12 mouse cellular contexts compared by ENCODE assay signal in the genomic region with DNA sequence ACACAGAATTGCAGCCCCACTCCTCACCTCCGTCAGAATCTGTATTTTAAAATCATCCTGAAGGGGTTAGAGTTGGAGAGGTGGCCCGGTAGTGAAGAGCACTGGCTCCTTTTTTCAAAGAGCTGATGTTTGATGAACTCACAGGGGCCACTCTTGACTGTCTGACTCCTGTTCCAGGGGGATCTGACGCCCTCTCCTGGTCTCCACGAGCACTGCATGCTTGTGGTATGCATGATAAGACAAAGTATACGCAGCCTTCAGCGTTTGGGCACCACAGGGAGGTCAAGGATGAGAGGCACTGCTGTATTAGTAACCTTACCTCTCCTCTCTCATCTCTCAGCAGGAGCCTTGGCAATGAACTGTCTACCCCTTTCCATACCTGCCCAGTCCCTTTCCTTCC. TPM values are rescaled to one million over a fixed set of nuclear protein-coding genes. Genes with fewer than 3 reads are reported as not detected.
DNase-seq lines count a peak whose midpoint lies in the region; ATAC-seq and TF ChIP-seq lines count a peak whose summit lies in the region.
"Had no signal": no experiment of that assay in that cellular context is flagged by ENCODE, and none has a peak within 500 bp of the region (broad histone marks: within the 10 kb centered on the region; RNA-seq: fewer than 3 reads in every experiment).

No protein-coding gene starts in this region.

- no peaks in the 10 kb centered on the region for H3K9me3 ChIP-seq in MEL (replicated peaks; ENCODE audit: insufficient read depth, low read length)
- no peaks in the 10 kb centered on the region for H3K9me3 ChIP-seq in liver, embryonic 14.5 days (ENCODE audit: control insufficient read depth, low read length)
- H3K9me3 ChIP-seq in forebrain, embryonic 11.5 days (ENCODE audit: control insufficient read depth, low read length): no peaks in the 10 kb centered on the region
- H3K9me3 ChIP-seq: heart, embryonic 10.5 days; kidney, embryonic 15.5 days had no signal

- peak overlapping the region; percentile 23; the same call in 1 of the 2 replicates for H3K9ac ChIP-seq in MEL (ENCODE audit: control insufficient read depth, low read depth, low read length, poor library complexity, severe bottlenecking)
- no peak overlapping the region for H3K9ac ChIP-seq in liver, embryonic 14.5 days (replicated peaks)
- H3K9ac ChIP-seq in forebrain, embryonic 11.5 days (ENCODE audit: low read length): no peak overlapping the region
- H3K9ac ChIP-seq: kidney, embryonic 15.5 days had no signal

- peaks cover 21% of the 10 kb centered on the region for H3K79me2 ChIP-seq in MEL (ENCODE audit: control insufficient read depth, insufficient read depth, low read length, poor library complexity)

- no peak for ATAC-seq in CD4-positive, CD25-positive, alpha-beta regulatory T cell, adult 4 months
- ATAC-seq in liver, embryonic 14.5 days (ENCODE audit: insufficient read depth): no peak
- ATAC-seq in forebrain, embryonic 11.5 days (replicated peaks; ENCODE audit: low FRiP score): no peak

- H3K27me3 ChIP-seq in MEL (ENCODE audit: control insufficient read depth in 1 of 2, insufficient read depth in 2 of 2, low read length in 2 of 2): no peaks in the 10 kb centered on the region
- H3K27me3 ChIP-seq in liver, embryonic 14.5 days (ENCODE audit: control insufficient read depth, insufficient read depth, low read length): no peaks in the 10 kb centered on the region
- H3K27me3 ChIP-seq in forebrain, embryonic 11.5 days (ENCODE audit: control insufficient read depth, insufficient read depth, low read length): no peaks in the 10 kb centered on the region
- H3K27me3 ChIP-seq: kidney, embryonic 15.5 days had no signal

- no peak overlapping the region for H3K4me2 ChIP-seq in liver, embryonic 14.5 days (ENCODE audit: low read depth)
- no peak overlapping the region for H3K4me2 ChIP-seq in forebrain, embryonic 11.5 days (ENCODE audit: low read depth, low read length, severe bottlenecking)
- H3K4me2 ChIP-seq: kidney, embryonic 15.5 days had no signal

- TF ChIP-seq EP300 in MEL (IDR thresholded peaks at IDR 0.05; ENCODE audit: low read depth in 1 of 2, low read length in 2 of 2): no peak
- TF ChIP-seq EP300 in liver, embryonic 14.5 days (IDR thresholded peaks at IDR 0.05; ENCODE audit: low read depth): no peak

- peaks cover 12% of the 10 kb centered on the region for H3K4me1 ChIP-seq in lung, adult 2 months (ENCODE audit: control insufficient read depth, insufficient read depth, low read length)
- peaks cover 14 to 37% of the 10 kb centered on the region in 2 experiments for H3K4me1 ChIP-seq in MEL (ENCODE audit: control insufficient read depth in 1 of 2, insufficient read depth in 2 of 2, low read length in 2 of 2)
- peaks cover 19 to 22% of the 10 kb centered on the region in 2 experiments for H3K4me1 ChIP-seq in liver, embryonic 14.5 days (replicated peaks; ENCODE audit: control insufficient read depth in 2 of 2, insufficient read depth in 2 of 2, low read length in 1 of 2)
- H3K4me1 ChIP-seq in forebrain, embryonic 11.5 days (replicated peaks; ENCODE audit: control insufficient read depth, insufficient read depth, low read length): peaks cover 5% of the 10 kb centered on the region; the same call in 1 of the 2 replicates

- TF ChIP-seq POLR2A in lung, adult 2 months (IDR thresholded peaks at IDR 0.05; ENCODE audit: borderline replicate concordance, extremely low read depth, low read depth, low read length): no peak
- TF ChIP-seq POLR2A in MEL (IDR thresholded peaks at IDR 0.05; ENCODE audit: control insufficient read depth in 1 of 2, insufficient read depth in 1 of 2, low read depth in 1 of 2, low read length in 2 of 2, poor library complexity in 1 of 2): 0 out of 4 replicates have a peak, but pooled peaks of 1 of the 2 experiments have one; percentile 21

- peak overlapping the region; percentile 86 for H3K27ac ChIP-seq in MEL (ENCODE audit: control insufficient read depth, low read depth, low read length)
- H3K27ac ChIP-seq in liver, embryonic 14.5 days: no peak overlapping the region
- no peak overlapping the region for H3K27ac ChIP-seq in forebrain, embryonic 11.5 days (ENCODE audit: low read depth, low read length)
- H3K27ac ChIP-seq: heart, embryonic 10.5 days; kidney, embryonic 15.5 days had no signal

- H3K4me3 ChIP-seq in lung, adult 2 months (replicated peaks; ENCODE audit: extremely low read depth, low read depth, low read length): no peak overlapping the region
- H3K4me3 ChIP-seq in MEL (ENCODE audit: control insufficient read depth in 1 of 2, insufficient read depth in 1 of 2, low read depth in 2 of 2, low read length in 2 of 2): no peak overlapping the region; a peak in 1 of 4 replicates
- H3K4me3 ChIP-seq in liver, embryonic 14.5 days (ENCODE audit: insufficient read depth in 1 of 2, low read depth in 2 of 2, low read length in 2 of 2): no peak overlapping the region
- H3K4me3 ChIP-seq in forebrain, embryonic 11.5 days (ENCODE audit: low read depth, low read length): no peak overlapping the region
- H3K4me3 ChIP-seq: heart, embryonic 10.5 days; kidney, embryonic 15.5 days had no signal

- TF ChIP-seq RAD21 in MEL (IDR thresholded peaks at IDR 0.05; ENCODE audit: low read depth, low read length): peak; percentile 31

- 68% methylated on average over 6 of the region's 6 CpGs for WGBS in lung, adult 2 months
- 43% methylated on average over 6 of the region's 6 CpGs for WGBS in liver, embryonic 14.5 days (ENCODE audit: insufficient replicate concordance)
- WGBS in forebrain, embryonic 11.5 days: 65% methylated on average over 6 of the region's 6 CpGs

- peaks cover 0 to 36% of the 10 kb centered on the region in 2 experiments; a peak in 3 of 4 replicates for H3K36me3 ChIP-seq in MEL (ENCODE audit: control insufficient read depth in 1 of 2, insufficient read depth in 2 of 2, low read length in 2 of 2)
- H3K36me3 ChIP-seq in liver, embryonic 14.5 days (replicated peaks; ENCODE audit: control insufficient read depth, insufficient read depth, low read depth): no peaks in the 10 kb centered on the region; the same call in 1 of the 2 replicates
- H3K36me3 ChIP-seq in forebrain, embryonic 11.5 days (ENCODE audit: control insufficient read depth, insufficient read depth, low read length): peaks cover 3% of the 10 kb centered on the region; the same call in 1 of the 2 replicates

- TF ChIP-seq CTCF in lung, adult 2 months (IDR thresholded peaks at IDR 0.05; ENCODE audit: insufficient read depth, low read length): peak; percentile 49
- peak; percentile 77 to 84 (median 79) for TF ChIP-seq CTCF in MEL (IDR thresholded peaks at IDR 0.05 in 2 of 3, conservative IDR thresholded peaks at IDR 0.05 in 1 of 3; ENCODE audit: control insufficient read depth in 1 of 3, insufficient read depth in 1 of 3, low read depth in 2 of 3, low read length in 3 of 3, poor library complexity in 1 of 3, severe bottlenecking in 1 of 3)
- peak; percentile 74 for TF ChIP-seq CTCF in liver, embryonic 14.5 days (IDR thresholded peaks at IDR 0.05; ENCODE audit: low read depth)

- peak; percentile 59 for DNase-seq in CD4-positive, CD25-positive, alpha-beta regulatory T cell, adult 2 months (ENCODE audit: low read depth, low spot score)
- no peak for DNase-seq in lung, adult 2 months
- no peak for DNase-seq in lung, postnatal 4 days
- DNase-seq in MEL (ENCODE audit: low read depth, low spot score): peak; percentile 78
- no peak for DNase-seq in liver, embryonic 14.5 days (ENCODE audit: low read depth in 3 of 3, low spot score in 3 of 3)
- DNase-seq in forebrain, embryonic 11.5 days (ENCODE audit: low spot score): no peak
- no peak for DNase-seq in frontal cortex, postnatal 14 days (ENCODE audit: low spot score in 2 of 2)
- DNase-seq: cerebellum, adult 8-10 months; lung, postnatal 14 days had no signal

RNA-seq across cellular contexts. Expression of a gene that starts 19.1 kb away (rescaled TPM):
- under 1 TPM; 0.10 to 0.75 TPM for polyA plus RNA-seq in CD4-positive, CD25-positive, alpha-beta regulatory T cell, adult 4 months (2017; shearing (Covaris generic))
- 7.0 and 7.1 TPM in 2 replicates for polyA plus RNA-seq in lung, adult 2 months (2012; rRNA removed)
- total RNA-seq in MEL (2012; rRNA removed): 0.12 TPM in 1 of 2 replicates, not detected in the other
- under 1 TPM in 1 of 2 experiments, not detected in 1; 0.10 TPM for polyA plus RNA-seq in MEL (2012; ENCODE audit: insufficient read depth in 1 of 2, insufficient read length in 2 of 2, low read depth in 1 of 2, low replicate concordance in 2 of 2, missing spikeins in 1 of 2)
- 0.01 TPM in 1 of 2 replicates, not detected in the other for polyA plus RNA-seq in liver, embryonic 14.5 days (2012; rRNA removed)
- 0.05 TPM in 1 of 2 replicates, not detected in the other for polyA plus RNA-seq in liver, embryonic 14.5 days (2014; fragmentation: Nextera tagmentation; extraction: Ambion mirVana)
- 0.04 and 0.15 TPM in 2 replicates for polyA plus RNA-seq in forebrain, embryonic 11.5 days (2014; fragmentation: Nextera tagmentation; extraction: Ambion mirVana)

RNA-seq across cellular contexts. Expression of a gene that starts 19.1 kb away (rescaled TPM):
- polyA plus RNA-seq in CD4-positive, CD25-positive, alpha-beta regulatory T cell, adult 4 months (2017; shearing (Covaris generic)): 10 to 100 TPM; 10.5 to 12.7 TPM
- polyA plus RNA-seq in lung, adult 2 months (2012; rRNA removed): 17.8 and 22.0 TPM in 2 replicates
- 25.4 and 26.9 TPM in 2 replicates for total RNA-seq in MEL (2012; rRNA removed)
- 10 to 100 TPM in 1 of 2 experiments, not detected in 1; 26.3 TPM for polyA plus RNA-seq in MEL (2012; ENCODE audit: insufficient read depth in 1 of 2, insufficient read length in 2 of 2, low read depth in 1 of 2, low replicate concordance in 2 of 2, missing spikeins in 1 of 2)
- 1.9 and 2.0 TPM in 2 replicates for polyA plus RNA-seq in liver, embryonic 14.5 days (2012; rRNA removed)
- polyA plus RNA-seq in liver, embryonic 14.5 days (2014; fragmentation: Nextera tagmentation; extraction: Ambion mirVana): 2.2 and 2.5 TPM in 2 replicates
- polyA plus RNA-seq in forebrain, embryonic 11.5 days (2014; fragmentation: Nextera tagmentation; extraction: Ambion mirVana): 18.8 and 20.4 TPM in 2 replicates

RNA-seq across cellular contexts. Expression of a gene that starts 34.7 kb away (rescaled TPM):
- under 1 TPM in 1 of 2 experiments, not detected in 1; 0.95 TPM for polyA plus RNA-seq in CD4-positive, CD25-positive, alpha-beta regulatory T cell, adult 4 months (2017; shearing (Covaris generic))
- 1.1 and 1.5 TPM in 2 replicates for polyA plus RNA-seq in lung, adult 2 months (2012; rRNA removed)
- not detected in 2 replicates for total RNA-seq in MEL (2012; rRNA removed)
- polyA plus RNA-seq in MEL (2012; ENCODE audit: insufficient read depth in 1 of 2, insufficient read length in 2 of 2, low read depth in 1 of 2, low replicate concordance in 2 of 2, missing spikeins in 1 of 2): under 1 TPM in 1 of 2 experiments, not detected in 1; 0.14 TPM
- 0.08 and 0.28 TPM in 2 replicates for polyA plus RNA-seq in liver, embryonic 14.5 days (2012; rRNA removed)
- 0.11 and 0.37 TPM in 2 replicates for polyA plus RNA-seq in liver, embryonic 14.5 days (2014; fragmentation: Nextera tagmentation; extraction: Ambion mirVana)
- 0.76 and 1.1 TPM in 2 replicates for polyA plus RNA-seq in forebrain, embryonic 11.5 days (2014; fragmentation: Nextera tagmentation; extraction: Ambion mirVana)

RNA-seq across cellular contexts. Expression of a gene that starts 37.5 kb away (rescaled TPM):
- not detected for polyA plus RNA-seq in CD4-positive, CD25-positive, alpha-beta regulatory T cell, adult 4 months (2017; shearing (Covaris generic))
- 0.38 and 0.92 TPM in 2 replicates for polyA plus RNA-seq in lung, adult 2 months (2012; rRNA removed)
- total RNA-seq in MEL (2012; rRNA removed): not detected in 2 replicates
- not detected for polyA plus RNA-seq in MEL (2012; ENCODE audit: insufficient read depth in 1 of 2, insufficient read length in 2 of 2, low read depth in 1 of 2, low replicate concordance in 2 of 2, missing spikeins in 1 of 2)
- not detected in 2 replicates for polyA plus RNA-seq in liver, embryonic 14.5 days (2012; rRNA removed)
- polyA plus RNA-seq in liver, embryonic 14.5 days (2014; fragmentation: Nextera tagmentation; extraction: Ambion mirVana): not detected in 2 replicates
- not detected in 2 replicates for polyA plus RNA-seq in forebrain, embryonic 11.5 days (2014; fragmentation: Nextera tagmentation; extraction: Ambion mirVana)
- polyA plus RNA-seq: kidney, embryonic 15.5 days had no signal

RNA-seq across cellular contexts. Expression of a gene that starts 45.2 kb away (rescaled TPM):
- polyA plus RNA-seq in CD4-positive, CD25-positive, alpha-beta regulatory T cell, adult 4 months (2017; shearing (Covaris generic)): 10 to 100 TPM; 32.4 to 36.4 TPM
- polyA plus RNA-seq in lung, adult 2 months (2012; rRNA removed): 101 and 155 TPM in 2 replicates
- 114 and 143 TPM in 2 replicates for total RNA-seq in MEL (2012; rRNA removed)
- polyA plus RNA-seq in MEL (2012; ENCODE audit: insufficient read depth in 1 of 2, insufficient read length in 2 of 2, low read depth in 1 of 2, low replicate concordance in 2 of 2, missing spikeins in 1 of 2): 100 to 1,000 TPM; 190 to 461 TPM
- polyA plus RNA-seq in liver, embryonic 14.5 days (2012; rRNA removed): 51.7 and 57.2 TPM in 2 replicates
- polyA plus RNA-seq in liver, embryonic 14.5 days (2014; fragmentation: Nextera tagmentation; extraction: Ambion mirVana): 98.9 and 111 TPM in 2 replicates
- polyA plus RNA-seq in forebrain, embryonic 11.5 days (2014; fragmentation: Nextera tagmentation; extraction: Ambion mirVana): 75.1 and 83.2 TPM in 2 replicates

Comparison
In these comparisons a context has a peak if more than half of its experiments do, and no peak if none do; other contexts are left out.
1. DNase-seq: peak in CD4-positive, CD25-positive, alpha-beta regulatory T cell, adult 2 months (single experiment) and MEL (single experiment); none in lung, adult 2 months (single experiment), lung, postnatal 4 days (0 of 2), liver, embryonic 14.5 days (0 of 3), forebrain, embryonic 11.5 days (single experiment) and frontal cortex, postnatal 14 days (0 of 2).
2. Peak in every context shown above with its lines, with median percentiles within 50 percentile points of each other: CTCF ChIP-seq.